Mouse (Mus musculus): ENCODE data around the gene Fam162b. TPM values are rescaled to one million over a fixed set of nuclear protein-coding genes. Genes with fewer than 3 reads are reported as not detected.

Fam162b gene
- total RNA-seq (2014; rRNA removed) (2.0 TPM in 1 of 2 replicates, not detected in the other), polyA plus RNA-seq (2015; fragmentation: Nextera tagmentation; extraction: Ambion mirVana) (1.9 and 3.0 TPM in 2 replicates)

- 5% methylated on average over 19 of the region's 19 CpGs for WGBS
- H3K27me3 ChIP-seq (ENCODE audit: insufficient read depth, low read length) = peaks cover 5% of the 10 kb centered on the region; the same call in 1 of the 2 replicates
- no peaks in the 10 kb centered on the region for H3K4me1 ChIP-seq (ENCODE audit: insufficient read depth)
- peak within 1 kb of the TSS; percentile 11; the same call in 1 of the 2 replicates for H3K4me3 ChIP-seq (ENCODE audit: low read depth, low read length)
- no peak for TF ChIP-seq CTCF (IDR thresholded peaks at IDR 0.05; ENCODE audit: low read depth)
- ATAC-seq (no peak), DNase-seq (no peak)
- H3K9ac ChIP-seq = no peak within 1 kb of the TSS
- H3K9me3 ChIP-seq (ENCODE audit: low read length) = no peaks in the 10 kb centered on the region
- no peak within 1 kb of the TSS for H3K27ac ChIP-seq (ENCODE audit: low read depth, low read length)
- peak within 1 kb of the TSS; percentile 41 for H3K4me2 ChIP-seq (ENCODE audit: low read depth)
- no peaks in the 10 kb centered on the region for H3K36me3 ChIP-seq (ENCODE audit: insufficient read depth)
These were observed at the start of gene Fam162b for GRCm38 (mm10) chr10:51590139-51590574. TSS of gene Fam162b (minus strand) at chr10:51590517.

- no peaks in the 10 kb centered on the region for H3K4me1 ChIP-seq (ENCODE audit: insufficient read depth)
- 28% methylated on average over 8 of the region's 8 CpGs for WGBS
- H3K36me3 ChIP-seq (ENCODE audit: insufficient read depth) = no peaks in the 10 kb centered on the region
- H3K27me3 ChIP-seq (ENCODE audit: insufficient read depth, low read length) = no peaks in the 10 kb centered on the region
- H3K9me3 ChIP-seq (ENCODE audit: low read length) = no peaks in the 10 kb centered on the region
- no peak within 1 kb of the TSS for H3K4me3 ChIP-seq (ENCODE audit: low read depth, low read length)
- H3K9ac ChIP-seq = no peak within 1 kb of the TSS
- TF ChIP-seq CTCF (IDR thresholded peaks at IDR 0.05; ENCODE audit: low read depth) = no peak
- H3K27ac ChIP-seq (ENCODE audit: low read depth, low read length) = no peak within 1 kb of the TSS
- H3K4me2 ChIP-seq (ENCODE audit: low read depth) = no peak within 1 kb of the TSS
- ATAC-seq (0 out of 2 replicates have a peak, but pooled peaks have one; percentile 27), DNase-seq (no peak)
These were observed 41.3 kb upstream of the Fam162b start, which contains the start of gene Gprc6a for GRCm38 (mm10) chr10:51631411-51632136. TSS of gene Gprc6a (minus strand) at chr10:51631461.

- Histone ChIP-seq H3K27ac (ENCODE audit: low read depth, low read length) (no peak overlapping the region), H3K4me2 (ENCODE audit: low read depth) (no peak overlapping the region), H3K27me3 (ENCODE audit: insufficient read depth, low read length) (no peaks in the 10 kb centered on the region), H3K4me3 (ENCODE audit: low read depth, low read length) (no peak overlapping the region), H3K9me3 (ENCODE audit: low read length) (no peaks in the 10 kb centered on the region), H3K36me3 (ENCODE audit: insufficient read depth) (no peaks in the 10 kb centered on the region), H3K9ac (no peak overlapping the region), H3K4me1 (ENCODE audit: insufficient read depth) (no peaks in the 10 kb centered on the region)
- WGBS = 87% methylated on average over 3 of the region's 3 CpGs
- no peak for ATAC-seq
- TF ChIP-seq CTCF (IDR thresholded peaks at IDR 0.05; ENCODE audit: low read depth) = no peak
- DNase-seq = no peak
These were observed 30.9 kb upstream of the Fam162b start for GRCm38 (mm10) chr10:51621193-51621592.

GRCm38 (mm10) chr10:51620126-51620525, 29.8 kb upstream of the Fam162b start:
- ATAC-seq (no peak), DNase-seq (no peak)
- Histone ChIP-seq H3K4me3 (ENCODE audit: low read depth, low read length) (no peak overlapping the region), H3K9ac (no peak overlapping the region), H3K9me3 (ENCODE audit: low read length) (no peaks in the 10 kb centered on the region), H3K4me2 (ENCODE audit: low read depth) (no peak overlapping the region), H3K4me1 (ENCODE audit: insufficient read depth) (no peaks in the 10 kb centered on the region), H3K27me3 (ENCODE audit: insufficient read depth, low read length) (no peaks in the 10 kb centered on the region), H3K27ac (ENCODE audit: low read depth, low read length) (no peak overlapping the region), H3K36me3 (ENCODE audit: insufficient read depth) (no peaks in the 10 kb centered on the region)
- no peak for TF ChIP-seq CTCF (IDR thresholded peaks at IDR 0.05; ENCODE audit: low read depth)
- WGBS = 56% methylated on average over 7 of the region's 7 CpGs

GRCm38 (mm10) chr10:51618538-51618937, 28.2 kb upstream of the Fam162b start:
- H3K36me3 ChIP-seq (ENCODE audit: insufficient read depth) = no peaks in the 10 kb centered on the region
- H3K4me2 ChIP-seq (ENCODE audit: low read depth) = no peak overlapping the region
- no peak overlapping the region for H3K9ac ChIP-seq
- 48% methylated on average over 2 of the region's 2 CpGs for WGBS
- DNase-seq (no peak), ATAC-seq (no peak)
- no peaks in the 10 kb centered on the region for H3K4me1 ChIP-seq (ENCODE audit: insufficient read depth)
- no peak overlapping the region for H3K4me3 ChIP-seq (ENCODE audit: low read depth, low read length)
- TF ChIP-seq CTCF (IDR thresholded peaks at IDR 0.05; ENCODE audit: low read depth) = no peak
- no peaks in the 10 kb centered on the region for H3K27me3 ChIP-seq (ENCODE audit: insufficient read depth, low read length)
- no peak overlapping the region for H3K27ac ChIP-seq (ENCODE audit: low read depth, low read length)
- H3K9me3 ChIP-seq (ENCODE audit: low read length) = no peaks in the 10 kb centered on the region

GRCm38 (mm10) chr10:51614826-51615590, 24.7 kb upstream of the Fam162b start:
- DNase-seq (no peak), ATAC-seq (no peak)
- H3K4me1 ChIP-seq (ENCODE audit: insufficient read depth) = no peaks in the 10 kb centered on the region
- no peaks in the 10 kb centered on the region for H3K36me3 ChIP-seq (ENCODE audit: insufficient read depth)
- no peaks in the 10 kb centered on the region for H3K9me3 ChIP-seq (ENCODE audit: low read length)
- 81% methylated on average over 11 of the region's 11 CpGs for WGBS
- no peak overlapping the region for H3K27ac ChIP-seq (ENCODE audit: low read depth, low read length)
- no peak overlapping the region for H3K4me3 ChIP-seq (ENCODE audit: low read depth, low read length)
- H3K4me2 ChIP-seq (ENCODE audit: low read depth) = no peak overlapping the region
- no peak for TF ChIP-seq CTCF (IDR thresholded peaks at IDR 0.05; ENCODE audit: low read depth)
- no peak overlapping the region for H3K9ac ChIP-seq
- no peaks in the 10 kb centered on the region for H3K27me3 ChIP-seq (ENCODE audit: insufficient read depth, low read length)

- WGBS = 70% methylated on average over 3 of the region's 3 CpGs
- ATAC-seq (no peak), DNase-seq (no peak)
- Histone ChIP-seq H3K9me3 (ENCODE audit: low read length) (no peaks in the 10 kb centered on the region), H3K27me3 (ENCODE audit: insufficient read depth, low read length) (no peaks in the 10 kb centered on the region), H3K4me2 (ENCODE audit: low read depth) (no peak overlapping the region), H3K4me3 (ENCODE audit: low read depth, low read length) (no peak overlapping the region), H3K9ac (no peak overlapping the region), H3K36me3 (ENCODE audit: insufficient read depth) (no peaks in the 10 kb centered on the region), H3K27ac (ENCODE audit: low read depth, low read length) (no peak overlapping the region), H3K4me1 (ENCODE audit: insufficient read depth) (no peaks in the 10 kb centered on the region)
- no peak for TF ChIP-seq CTCF (IDR thresholded peaks at IDR 0.05; ENCODE audit: low read depth)
These were observed 23.1 kb upstream of the Fam162b start for GRCm38 (mm10) chr10:51613421-51613820.

Measured in forebrain, postnatal 0 days (tissue).